Mouse (Mus musculus): ENCODE measurements around the gene Pacsin2.

- no peak for TF ChIP-seq CTCF (IDR thresholded peaks at IDR 0.05; ENCODE audit: low read depth)
- TF ChIP-seq EP300 (optimal IDR thresholded peaks at IDR 0.05), result no peak
These were observed 10.0 kb upstream of the Pacsin2 start for GRCm38 (mm10) chr15:83474466-83474836.
